Mouse (Mus musculus): ENCODE measurements around the gene Tmem168.

Tmem168 gene

DNA sequence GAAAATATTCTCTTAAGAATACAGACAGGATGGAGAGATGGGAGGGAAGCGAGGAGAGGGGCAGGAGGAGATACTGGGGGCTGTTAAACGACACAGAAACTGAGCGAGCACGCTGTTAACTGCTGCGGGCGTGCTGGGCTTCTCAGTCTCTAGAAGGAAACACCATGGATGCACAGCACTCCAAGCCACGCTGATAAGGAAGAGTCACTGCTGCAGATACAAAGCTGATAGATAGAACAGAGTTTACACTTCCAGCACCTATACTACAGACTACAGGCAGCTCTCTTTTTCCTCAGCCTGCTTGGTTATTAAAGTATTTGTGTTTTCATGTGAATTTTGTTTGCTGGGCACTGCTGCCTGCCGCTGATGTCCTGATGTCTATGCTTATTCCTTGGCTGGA is 21.7 kb downstream of the Tmem168 start:
- DNase-seq (ENCODE audit: low read depth, low spot score): no peak

GRCm38 (mm10) chr6:13584788-13585187 is 23.1 kb downstream of the Tmem168 start:
- no peak for DNase-seq (ENCODE audit: low read depth, low spot score)

DNA sequence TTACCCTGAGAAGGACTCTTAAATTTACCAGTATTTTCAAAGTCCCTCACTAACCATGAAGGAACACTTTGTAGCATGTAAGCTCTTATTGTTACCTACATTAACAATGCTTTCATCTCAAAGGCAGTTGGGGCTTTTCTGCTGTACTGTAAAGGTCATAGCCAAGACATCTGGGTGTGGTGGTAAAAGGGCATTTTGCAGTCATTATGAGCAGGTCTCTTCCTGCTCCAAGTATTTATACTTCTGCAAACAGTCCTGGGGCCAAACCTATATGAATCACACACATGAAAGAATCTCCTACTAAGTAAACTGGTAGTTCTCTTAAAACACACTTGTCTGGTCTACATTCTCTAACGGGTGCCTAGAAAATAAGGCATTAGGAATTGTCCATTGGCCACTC is 25.8 kb downstream of the Tmem168 start:
- no peak for DNase-seq (ENCODE audit: low read depth, low spot score)

DNA sequence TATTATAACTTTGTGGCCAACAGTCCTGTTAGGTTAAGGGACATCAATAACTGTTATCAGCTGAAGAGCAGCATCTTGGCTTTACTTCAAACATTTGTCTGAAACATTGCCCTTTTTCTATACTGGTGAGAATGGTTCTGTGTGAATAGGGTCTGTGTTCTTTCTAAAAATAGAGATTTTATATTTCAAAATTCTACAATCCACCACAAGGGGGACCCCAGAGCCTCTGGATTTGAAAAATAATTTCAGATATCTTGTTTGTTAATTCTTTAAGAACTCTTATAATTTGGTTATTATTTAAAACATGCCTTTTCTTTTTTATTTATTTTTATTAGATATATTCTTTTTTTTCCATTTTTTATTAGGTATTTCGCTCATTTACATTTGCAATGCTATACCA is 42.2 kb downstream of the Tmem168 start:
- DNase-seq (ENCODE audit: low read depth, low spot score): no peak

DNA sequence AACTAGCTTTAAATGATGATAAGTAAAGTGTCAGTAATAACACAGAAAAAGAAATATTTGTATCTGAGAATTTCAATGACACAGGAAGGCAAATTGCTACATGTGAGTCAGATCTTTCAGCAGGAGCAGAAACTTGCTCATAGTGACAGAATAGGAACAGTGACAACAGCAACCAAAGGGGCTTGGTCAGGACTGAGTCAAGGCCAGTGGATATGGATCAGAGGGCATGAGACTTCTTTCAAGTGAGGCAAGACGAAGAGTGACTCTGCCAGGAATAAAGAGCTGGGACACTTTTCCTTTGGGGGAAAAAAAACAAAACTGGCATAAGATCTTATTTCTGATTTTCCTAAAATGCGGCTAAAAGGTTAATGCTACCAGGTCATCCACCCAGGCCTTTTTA is 52.6 kb downstream of the Tmem168 start:
- no peak for DNase-seq (ENCODE audit: low read depth, low spot score)

DNA sequence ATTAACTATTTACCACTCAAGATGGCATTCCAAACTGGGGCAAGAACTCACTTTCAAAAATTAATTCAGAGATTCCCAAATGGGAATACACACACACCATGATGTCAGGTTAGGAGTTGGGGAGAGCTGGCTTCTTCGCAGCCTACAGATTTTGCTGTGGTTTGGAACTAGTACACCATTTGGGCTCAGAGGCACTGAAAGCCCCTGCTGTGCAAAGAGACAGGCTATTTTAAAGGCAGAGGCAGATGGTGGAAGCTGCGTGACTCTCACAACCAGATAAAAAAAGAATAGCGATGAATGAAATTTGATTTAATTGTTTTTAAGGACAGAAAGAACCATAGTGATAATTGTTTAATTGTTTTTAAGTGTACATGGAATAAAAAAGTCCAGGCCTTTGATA is 66.1 kb downstream of the Tmem168 start:
- DNase-seq (ENCODE audit: low read depth, low spot score): no peak

GRCm38 (mm10) chr6:13537275-13537964 is 70.5 kb downstream of the Tmem168 start:
- DNase-seq (ENCODE audit: low read depth, low spot score): no peak
